Mouse (Mus musculus) forelimb bud, embryonic 11.5 days (tissue): ENCODE results near the gene Rnase2b.
"Not testable (repeated sequence)": the region's sequence is repeated elsewhere in the genome, so short reads cannot be mapped to it uniquely, and the experiment has no call there.

Source experiments
- DNase-seq: peaks from one replicate; pipeline ENCODE4 v3.0.0-alpha.2; 2012; ENCODE audit warnings: low read depth, low spot score

Rnase2b gene

GRCm38 (mm10) chr14:51161976-51162375 lies at the start of gene Rnase2b:
Gene Rnase2b (plus strand): TSS chr14:51162260.
- not testable (repeated sequence) for DNase-seq

GRCm38 (mm10) chr14:51113476-51113875 lies 48.6 kb upstream of the Rnase2b start:
- no peak for DNase-seq

DNA sequence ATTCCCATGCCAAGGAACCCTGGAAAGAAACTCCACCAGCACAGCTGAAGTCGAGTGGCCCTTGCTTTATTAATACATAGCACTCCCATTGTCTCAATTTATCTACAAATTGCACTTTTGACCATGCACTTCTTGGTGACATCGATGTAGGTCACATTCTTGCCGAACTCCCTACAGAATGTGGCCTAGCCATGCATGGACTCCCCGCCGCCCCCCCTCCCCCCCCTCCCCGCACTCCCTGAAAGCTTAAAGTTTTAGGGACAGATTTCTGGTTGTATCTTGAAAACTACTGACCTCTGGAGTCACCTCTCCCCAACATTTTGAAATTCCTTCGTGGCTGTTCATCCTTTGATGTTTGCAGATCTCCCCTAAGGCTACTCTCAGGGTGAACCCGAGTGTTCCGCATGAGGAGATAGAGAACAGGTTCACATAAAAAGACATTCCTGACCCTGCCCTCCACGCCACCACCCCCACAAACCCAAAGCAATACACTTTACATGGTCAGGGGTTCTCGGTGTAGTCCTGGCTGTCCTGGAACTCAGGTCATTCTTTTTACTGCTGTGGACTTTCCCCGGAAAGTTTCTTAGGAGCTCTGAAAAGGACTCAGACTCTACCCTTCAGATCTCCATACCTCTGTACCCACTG lies 48.0 kb upstream of the Rnase2b start, which contains the start of gene Eddm3b:
Gene Eddm3b (plus strand): TSS at position 511 of the 645 bp plus-strand sequence.
- DNase-seq: no peak

- DNase-seq: no peak
Measured at GRCm38 (mm10) chr14:51125684-51126083, 36.4 kb upstream of the Rnase2b start.

DNA sequence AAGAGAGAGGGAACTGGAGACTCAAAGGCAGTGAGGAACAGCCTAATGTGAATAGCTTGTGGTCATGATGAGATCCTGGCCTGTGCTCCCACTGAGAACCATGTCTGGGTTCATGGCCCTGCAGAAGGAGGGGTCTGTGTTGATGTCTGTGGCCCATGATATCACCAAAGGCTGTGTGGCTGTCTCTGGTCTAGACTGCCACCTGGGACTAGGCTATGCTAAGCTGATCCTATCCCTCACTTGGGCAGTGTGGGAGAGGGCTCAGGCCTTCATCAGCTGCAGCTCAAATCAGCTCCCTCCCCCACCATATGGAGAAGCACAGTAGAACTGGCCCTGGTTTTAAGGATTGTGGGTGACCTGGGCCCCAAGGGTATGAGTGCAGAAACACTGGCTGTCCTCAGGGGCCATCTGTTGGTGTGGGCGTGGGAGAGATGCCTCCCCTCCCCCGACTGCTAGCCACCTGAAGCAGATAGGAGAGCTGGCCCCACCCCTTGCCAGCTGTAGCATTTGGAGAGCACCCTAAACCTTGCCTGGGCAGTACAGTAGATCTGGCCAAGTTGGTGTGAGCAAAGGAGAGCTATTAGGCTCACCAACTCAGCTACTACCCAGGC lies 34.3 kb upstream of the Rnase2b start:
- DNase-seq: no peak

GRCm38 (mm10) chr14:51128775-51129623 lies 33.1 kb upstream of the Rnase2b start:
- DNase-seq: no peak

- DNase-seq: no peak
Measured at GRCm38 (mm10) chr14:51129624-51129975, 32.5 kb upstream of the Rnase2b start.

DNA sequence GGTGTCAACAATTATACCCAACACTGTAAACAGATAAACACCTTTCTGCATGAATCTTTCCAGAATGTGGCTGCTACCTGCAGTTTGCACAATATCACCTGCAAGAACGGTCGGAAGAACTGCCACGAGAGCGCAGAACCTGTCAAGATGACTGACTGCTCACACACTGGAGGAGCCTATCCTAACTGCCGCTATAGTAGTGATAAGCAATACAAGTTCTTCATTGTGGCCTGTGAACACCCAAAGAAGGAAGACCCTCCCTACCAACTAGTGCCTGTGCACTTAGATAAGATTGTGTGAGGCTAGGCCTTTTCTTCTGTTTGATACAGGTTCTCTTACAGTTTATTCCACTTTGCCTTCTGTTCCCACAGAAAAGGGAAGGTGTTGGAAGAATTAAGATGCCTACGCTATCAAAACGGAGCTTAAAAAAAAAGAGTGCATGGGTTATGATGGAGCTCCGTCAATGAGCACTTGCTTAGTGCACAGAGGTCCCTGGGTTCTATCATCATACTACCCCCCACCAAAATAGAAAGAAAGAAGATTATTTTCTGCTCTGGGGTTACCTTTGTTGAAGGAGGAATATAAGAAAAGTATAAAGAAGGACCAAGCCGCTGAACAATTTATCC lies 31.6 kb upstream of the Rnase2b start:
- no peak for DNase-seq

GRCm38 (mm10) chr14:51131086-51131815 lies 30.8 kb upstream of the Rnase2b start:
- no peak for DNase-seq

- DNase-seq: no peak
Measured at GRCm38 (mm10) chr14:51132372-51132771, 29.7 kb upstream of the Rnase2b start.

DNA sequence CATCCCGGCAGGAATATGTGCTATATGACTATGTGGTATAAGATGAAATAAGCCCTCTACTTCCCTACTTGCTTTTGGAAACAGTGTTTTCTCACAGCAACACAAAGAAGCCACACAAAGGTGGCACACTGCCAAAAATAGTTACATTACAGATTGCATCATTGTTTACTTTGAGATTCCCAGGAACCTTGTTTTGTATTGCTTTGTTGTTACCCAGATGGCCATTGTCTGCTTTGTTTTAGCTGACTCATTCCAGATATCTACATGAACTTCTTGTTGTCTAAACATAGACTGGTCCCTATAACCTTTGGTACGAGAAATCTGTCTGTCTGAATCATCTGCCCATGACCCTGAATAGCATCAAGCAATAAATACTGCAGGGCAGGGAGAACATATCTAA lies 21.7 kb upstream of the Rnase2b start:
- DNase-seq: no peak

DNA sequence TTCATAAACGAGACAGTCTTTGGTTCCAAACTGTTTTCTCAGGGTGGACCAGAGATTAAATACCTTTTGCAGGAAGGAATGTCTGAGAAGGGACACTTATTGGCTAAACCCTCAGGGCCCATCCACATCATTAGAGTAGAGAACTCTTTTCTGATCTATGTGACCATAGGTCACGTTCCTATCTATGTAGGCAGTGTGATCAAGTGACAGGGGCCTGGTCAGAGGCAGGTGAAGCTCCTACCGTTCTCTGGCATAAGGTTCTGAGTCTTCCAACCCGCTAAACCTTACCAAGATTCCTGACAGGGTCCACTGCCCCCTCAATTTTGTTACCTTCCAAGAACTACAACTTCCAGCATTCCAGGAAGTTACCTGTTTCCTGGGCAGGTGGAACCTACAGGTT lies 19.9 kb upstream of the Rnase2b start:
- DNase-seq: no peak

GRCm38 (mm10) chr14:51142568-51142967 lies 19.5 kb upstream of the Rnase2b start:
- DNase-seq: no peak

- DNase-seq: no peak
Measured at GRCm38 (mm10) chr14:51143287-51143686, 18.8 kb upstream of the Rnase2b start.

DNA sequence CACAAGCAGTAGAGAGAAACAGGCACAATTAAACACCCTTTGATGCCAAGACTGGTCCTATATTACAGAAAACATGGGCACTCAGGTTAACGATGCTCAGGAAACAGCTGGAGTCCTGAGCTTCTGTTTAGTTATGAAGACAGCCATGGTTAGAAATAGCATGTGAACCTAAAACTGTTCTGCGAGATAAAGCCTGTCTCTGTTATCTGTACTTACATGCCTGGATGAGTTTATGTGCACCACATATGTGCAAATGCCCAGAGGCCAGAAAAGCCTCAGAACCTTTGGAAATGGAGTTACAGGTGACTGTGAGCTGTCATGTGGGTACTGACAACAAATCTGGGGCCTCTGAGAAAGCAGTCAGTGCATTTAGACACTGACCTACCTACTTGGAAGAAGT lies 18.1 kb upstream of the Rnase2b start:
- no peak for DNase-seq

- no peak for DNase-seq
Measured at GRCm38 (mm10) chr14:51144451-51144850, 17.6 kb upstream of the Rnase2b start.

- no peak for DNase-seq
Measured at GRCm38 (mm10) chr14:51145521-51145920, 16.5 kb upstream of the Rnase2b start.

DNA sequence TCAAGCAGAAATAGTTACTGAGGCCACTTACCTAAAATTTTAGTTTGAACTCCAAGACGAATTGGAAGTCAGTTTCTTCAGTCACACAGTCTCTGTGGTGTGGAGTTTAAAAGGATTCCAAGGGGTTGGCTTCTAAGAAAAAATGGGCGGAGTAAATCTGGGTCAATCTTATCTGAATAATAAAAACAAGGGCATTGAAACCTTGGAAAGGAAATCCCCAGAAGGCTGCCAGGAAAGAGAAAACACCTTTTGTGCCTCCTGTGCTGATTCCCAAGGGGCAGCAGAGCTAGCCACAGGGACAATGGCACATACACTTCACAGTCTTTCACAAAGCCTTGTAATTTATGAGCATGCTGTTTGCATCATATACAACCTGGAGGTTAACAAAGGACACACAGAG lies 15.4 kb upstream of the Rnase2b start, which contains the start of gene Rnase1:
Gene Rnase1 (minus strand): TSS at position 101 of the 400 bp plus-strand sequence.
- DNase-seq: no peak

DNA sequence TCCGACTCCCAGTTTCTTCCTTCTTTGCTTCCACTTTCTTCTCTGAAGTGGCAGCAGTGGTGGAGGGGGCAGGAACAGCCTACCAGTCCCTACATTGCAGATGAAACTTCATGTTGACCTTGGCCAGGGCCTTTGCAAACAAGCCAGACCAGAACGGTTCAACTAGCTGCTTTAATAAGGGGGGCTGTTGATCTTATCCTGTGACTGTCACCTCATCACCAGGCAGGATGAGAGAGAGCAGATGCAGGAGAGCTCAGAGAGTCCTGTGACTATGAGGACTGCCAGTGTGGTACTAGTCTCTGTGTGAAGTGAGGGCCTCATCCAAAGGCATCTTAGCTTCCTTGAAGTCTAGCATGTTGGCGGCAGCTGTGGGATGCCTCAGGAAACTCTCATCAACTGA lies 14.1 kb upstream of the Rnase2b start:
- DNase-seq: no peak

DNA sequence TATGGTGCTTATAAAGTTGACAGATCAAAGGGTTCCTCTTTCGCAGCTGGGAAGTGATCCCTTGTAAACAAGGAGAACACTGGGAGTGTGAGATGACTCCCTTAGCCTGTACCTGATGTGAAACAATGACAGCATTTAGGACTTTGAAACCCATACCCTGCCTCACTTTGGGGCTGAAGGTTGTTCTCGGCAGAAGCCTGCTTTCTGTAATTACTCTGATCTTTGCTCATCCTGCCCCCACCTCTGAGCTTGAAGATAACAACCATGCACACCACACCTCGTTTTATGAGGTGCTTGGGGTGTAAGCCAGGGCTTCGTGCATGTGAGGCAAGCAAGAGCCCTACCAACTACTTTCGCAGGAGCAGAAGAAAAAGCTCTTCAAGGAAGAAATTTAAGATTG lies 12.9 kb upstream of the Rnase2b start:
- no peak for DNase-seq

DNA sequence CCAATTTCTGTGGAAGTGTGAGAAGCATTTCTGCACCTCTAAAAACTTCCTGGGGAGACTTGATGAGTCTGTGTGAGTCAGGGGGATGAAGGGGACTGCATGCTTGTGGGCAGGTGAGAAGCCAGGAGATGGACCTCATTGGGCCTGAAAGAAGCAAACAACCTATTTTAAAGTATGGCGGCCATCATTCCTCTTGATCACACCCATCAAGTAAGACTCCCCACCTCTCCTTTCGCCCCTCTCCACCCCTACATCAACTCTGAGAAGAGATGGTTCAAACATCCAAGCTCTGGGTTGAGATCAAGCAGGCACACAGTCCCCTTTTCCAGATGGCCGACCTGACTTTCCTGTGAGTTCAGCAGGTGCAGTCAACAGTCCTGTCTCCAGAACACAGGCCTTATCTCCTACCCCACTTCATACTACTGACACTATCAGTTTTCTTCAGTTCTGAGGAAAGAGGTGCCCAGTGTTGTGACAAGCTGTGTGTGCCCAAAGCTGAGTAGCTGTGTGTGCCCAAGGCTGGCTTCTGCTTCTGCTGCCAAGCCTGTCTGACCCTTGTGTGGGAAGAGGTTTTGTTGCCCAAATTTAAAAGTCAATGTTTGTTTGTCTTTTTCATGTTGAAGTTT lies 11.7 kb upstream of the Rnase2b start:
- DNase-seq: no peak
